Mouse (Mus musculus) midbrain, embryonic 16.5 days (tissue): ENCODE measurements at regions not wholly inside any gene's neighbourhood (a gene's known extent, or its start where the extent isn't known, plus 50 kb on each side); places are given as distances from the start of the nearest gene placed in this dataset.

Source experiments
- ATAC-seq: fragments of 200-750 bp; cut with Nextera tagmentation; 2 replicates; pipeline ENCODE4 v1.8.0; 2017; ENCODE audit warnings: moderate TSS enrichment
- H3K27ac ChIP-seq: fragments of 300-500 bp; sonication (generic); 2 replicates; pipeline ENCODE4 v1.5.1; 2014; ENCODE audit warnings: mild to moderate bottlenecking, low read length, mixed read lengths
- H3K27me3 ChIP-seq: fragments of 300-500 bp; sonication (generic); 2 replicates; pipeline ENCODE4 v1.6.1; 2014; ENCODE audit warnings: low read depth, low read length, mixed read lengths; ENCODE audit not compliant: control insufficient read depth, insufficient read depth
- H3K36me3 ChIP-seq: fragments of 300-500 bp; sonication (generic); 2 replicates; pipeline ENCODE4 v1.6.1; 2014; ENCODE audit warnings: mild to moderate bottlenecking, low read length, moderate library complexity, mixed read lengths; ENCODE audit not compliant: control insufficient read depth, insufficient read depth
- H3K4me1 ChIP-seq: fragments of 300-500 bp; sonication (generic); 2 replicates; pipeline ENCODE4 v1.6.1; 2014; ENCODE audit warnings: mild to moderate bottlenecking, low read length, mixed read lengths; ENCODE audit not compliant: control insufficient read depth, insufficient read depth
- H3K4me2 ChIP-seq: fragments of 300-500 bp; sonication (generic); 2 replicates; pipeline ENCODE4 v1.6.1; 2014; ENCODE audit warnings: mild to moderate bottlenecking, low read length, mixed read lengths
- H3K4me3 ChIP-seq: fragments of 300-500 bp; sonication (generic); 2 replicates; pipeline ENCODE4 v1.5.1; 2014; ENCODE audit warnings: low read depth, mild to moderate bottlenecking, low read length, moderate library complexity, mixed read lengths
- H3K9ac ChIP-seq: fragments of 300-500 bp; sonication (generic); 2 replicates; pipeline ENCODE4 v1.6.1; 2014; ENCODE audit warnings: low read depth, low read length, mixed read lengths
- H3K9me3 ChIP-seq: fragments of 300-500 bp; sonication (generic); replicated peaks from 2 replicates; pipeline ENCODE4 v1.6.1; 2014; ENCODE audit warnings: mild to moderate bottlenecking, low read length, mixed read lengths; ENCODE audit not compliant: control insufficient read depth, poor library complexity, severe bottlenecking
- WGBS: fragments of 180-500 bp; shearing (Covaris S2); extraction: QIAGEN DNeasy Blood & Tissue Kit; methylation state at CpG from one replicate; pipeline ENCODE4 v1.1.7; 2014; 5-methylcytosine and 5-hydroxymethylcytosine counted together

DNA sequence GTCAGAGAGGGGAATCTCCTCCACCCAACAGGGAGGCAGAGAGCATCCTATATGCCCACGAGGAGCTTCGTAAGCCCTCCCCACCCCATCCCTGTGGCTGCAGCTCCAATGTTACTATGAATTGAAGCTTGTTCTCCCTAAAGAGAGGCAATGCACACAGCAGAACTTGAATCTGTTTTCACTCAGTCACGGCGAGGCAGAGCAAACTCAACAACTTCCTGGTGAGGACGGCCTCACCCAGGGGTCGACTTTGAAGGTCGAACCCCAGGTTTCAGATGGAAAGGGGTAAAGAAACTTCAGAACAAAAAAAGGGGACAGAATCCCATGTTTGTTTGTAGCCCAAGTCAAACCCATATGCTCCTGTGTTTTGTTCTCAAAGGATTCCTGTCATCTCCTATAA is 538.5 kb upstream of the Gm19410 start:
- Histone ChIP-seq H3K4me1 (no peaks in the 10 kb centered on the region), H3K9ac (no peak overlapping the region), H3K4me2 (no peak overlapping the region), H3K27me3 (no peaks in the 10 kb centered on the region), H3K4me3 (no peak overlapping the region), H3K36me3 (no peaks in the 10 kb centered on the region), H3K27ac (no peak overlapping the region), H3K9me3 (no peaks in the 10 kb centered on the region)
- 89% methylated on average over 7 of the region's 7 CpGs for WGBS
- ATAC-seq: no peak

- no peak overlapping the region for H3K9ac ChIP-seq
- no peak overlapping the region for H3K4me2 ChIP-seq
- H3K4me3 ChIP-seq: no peak overlapping the region
- no peaks in the 10 kb centered on the region for H3K9me3 ChIP-seq
- no peak for ATAC-seq
- H3K27ac ChIP-seq: no peak overlapping the region
- no peaks in the 10 kb centered on the region for H3K27me3 ChIP-seq
- WGBS: 79% methylated on average over 7 of the region's 7 CpGs
- H3K36me3 ChIP-seq: no peaks in the 10 kb centered on the region
- H3K4me1 ChIP-seq: peaks cover 7% of the 10 kb centered on the region
Observed at GRCm38 (mm10) chr8:35228449-35228848, 537.1 kb upstream of the Gm19410 start.

DNA sequence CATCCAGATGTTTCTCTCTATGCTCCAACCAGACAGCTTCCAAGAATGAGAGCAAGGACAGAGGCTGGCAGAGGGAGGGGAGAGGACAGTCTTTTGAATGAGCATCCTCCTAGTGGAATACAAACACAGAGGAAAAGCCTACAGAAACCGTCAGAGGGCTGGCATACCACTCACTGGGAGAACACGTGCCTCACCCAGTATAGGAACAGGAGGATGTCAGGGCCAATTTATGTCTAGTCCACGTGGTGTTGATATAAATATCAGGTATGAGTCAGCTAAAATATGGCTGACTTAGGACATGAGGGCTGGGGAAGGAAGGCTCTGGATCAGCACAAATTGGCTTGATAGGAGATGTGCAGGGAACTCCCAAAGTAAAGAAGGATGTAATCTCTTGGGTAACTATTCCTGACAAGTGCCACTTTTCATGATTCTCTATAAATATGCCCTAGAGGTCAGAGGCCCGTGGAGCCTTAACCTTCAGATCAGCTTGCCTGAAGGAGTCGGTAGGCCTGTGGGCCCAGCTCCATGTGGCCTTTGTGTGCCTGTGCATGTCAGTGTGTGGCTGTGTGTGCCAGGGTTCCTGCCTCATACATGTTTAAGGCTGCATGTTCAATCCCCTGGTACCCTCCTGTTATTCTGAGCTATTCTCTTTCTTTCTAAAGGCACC is 531.9 kb upstream of the Gm19410 start:
- no peaks in the 10 kb centered on the region for H3K9me3 ChIP-seq
- ATAC-seq: 0 out of 2 replicates have a peak, but pooled peaks have one; percentile 29
- H3K9ac ChIP-seq: no peak overlapping the region
- no peak overlapping the region for H3K4me2 ChIP-seq
- H3K36me3 ChIP-seq: no peaks in the 10 kb centered on the region
- no peaks in the 10 kb centered on the region for H3K27me3 ChIP-seq
- 45% methylated on average over 5 of the region's 5 CpGs for WGBS
- peak overlapping the region; percentile 54; the same call in 1 of the 2 replicates for H3K27ac ChIP-seq
- H3K4me3 ChIP-seq: no peak overlapping the region
- H3K4me1 ChIP-seq: peaks cover 23% of the 10 kb centered on the region

GRCm38 (mm10) chr8:35234436-35234835 is 531.2 kb upstream of the Gm19410 start:
- Histone ChIP-seq H3K4me2 (no peak overlapping the region), H3K9ac (no peak overlapping the region), H3K27me3 (no peaks in the 10 kb centered on the region), H3K4me1 (peaks cover 23% of the 10 kb centered on the region), H3K4me3 (no peak overlapping the region), H3K36me3 (no peaks in the 10 kb centered on the region), H3K27ac (peak overlapping the region; percentile 55), H3K9me3 (no peaks in the 10 kb centered on the region)
- WGBS: 39% methylated on average over 5 of the region's 5 CpGs
- peak; percentile 32; the same call in 1 of the 2 replicates for ATAC-seq

DNA sequence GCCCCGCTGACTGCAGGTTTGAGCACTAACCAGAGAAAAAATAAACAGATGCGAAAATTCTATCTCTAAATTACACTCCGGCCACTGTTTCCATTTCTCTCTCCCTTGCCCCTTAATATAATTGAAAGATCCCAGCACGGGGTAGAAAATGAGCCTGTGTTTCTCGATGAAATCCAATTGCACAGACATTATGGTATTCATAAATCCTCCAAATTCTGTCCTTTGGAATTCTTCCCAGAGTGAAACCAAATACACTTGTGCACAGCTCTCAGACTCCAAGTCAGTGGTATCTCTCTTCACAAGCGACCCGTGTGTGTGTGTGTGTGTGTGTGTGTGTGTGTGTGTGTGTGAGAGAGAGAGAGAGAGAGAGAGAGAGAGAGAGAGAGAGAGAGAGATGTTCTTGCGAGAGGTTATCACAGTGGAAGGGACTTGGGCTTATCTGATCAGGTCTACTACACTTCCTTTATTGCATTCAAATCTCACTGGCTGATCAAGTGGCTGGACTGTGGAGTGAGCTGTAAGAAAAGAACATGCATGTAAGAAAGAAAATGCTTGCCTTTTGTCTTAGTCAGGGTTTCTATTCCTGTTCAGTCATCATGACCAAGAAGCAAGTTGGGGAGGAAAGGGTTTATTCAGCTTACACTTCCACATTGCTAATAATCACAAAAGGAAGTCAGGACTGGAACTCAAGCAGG is 529.6 kb upstream of the Gm19410 start:
- H3K9ac ChIP-seq: no peak overlapping the region
- no peak for ATAC-seq
- no peaks in the 10 kb centered on the region for H3K36me3 ChIP-seq
- H3K4me2 ChIP-seq: no peak overlapping the region
- 61% methylated on average over 8 of the region's 8 CpGs for WGBS
- H3K27ac ChIP-seq: peak overlapping the region; percentile 33
- H3K4me3 ChIP-seq: no peak overlapping the region
- peaks cover 23% of the 10 kb centered on the region for H3K4me1 ChIP-seq
- H3K9me3 ChIP-seq: no peaks in the 10 kb centered on the region
- no peaks in the 10 kb centered on the region for H3K27me3 ChIP-seq

DNA sequence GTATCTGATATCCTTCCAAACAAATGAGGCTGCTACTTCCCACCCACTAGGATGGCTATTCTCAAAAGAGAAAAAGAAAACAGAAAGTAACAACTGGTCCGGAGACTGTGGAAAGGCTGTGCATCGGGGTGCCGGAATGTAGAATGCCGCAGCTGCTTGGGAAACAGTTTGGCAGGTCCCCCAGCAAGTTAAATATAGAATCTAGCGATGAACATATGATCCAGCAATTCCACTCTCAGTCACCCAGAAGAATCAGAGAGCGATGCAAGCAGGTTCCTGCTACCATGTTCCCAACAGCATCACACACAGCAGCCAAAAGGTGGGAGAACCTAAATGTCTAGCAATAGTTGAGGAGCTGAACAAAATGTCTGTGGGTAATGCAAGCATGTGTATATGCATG is 528.3 kb upstream of the Gm19410 start:
- WGBS: 91% methylated on average over 6 of the region's 6 CpGs
- no peaks in the 10 kb centered on the region for H3K9me3 ChIP-seq
- H3K36me3 ChIP-seq: no peaks in the 10 kb centered on the region
- H3K27ac ChIP-seq: no peak overlapping the region
- H3K27me3 ChIP-seq: no peaks in the 10 kb centered on the region
- H3K9ac ChIP-seq: no peak overlapping the region
- H3K4me1 ChIP-seq: peaks cover 23% of the 10 kb centered on the region
- no peak overlapping the region for H3K4me2 ChIP-seq
- no peak for ATAC-seq
- H3K4me3 ChIP-seq: no peak overlapping the region

DNA sequence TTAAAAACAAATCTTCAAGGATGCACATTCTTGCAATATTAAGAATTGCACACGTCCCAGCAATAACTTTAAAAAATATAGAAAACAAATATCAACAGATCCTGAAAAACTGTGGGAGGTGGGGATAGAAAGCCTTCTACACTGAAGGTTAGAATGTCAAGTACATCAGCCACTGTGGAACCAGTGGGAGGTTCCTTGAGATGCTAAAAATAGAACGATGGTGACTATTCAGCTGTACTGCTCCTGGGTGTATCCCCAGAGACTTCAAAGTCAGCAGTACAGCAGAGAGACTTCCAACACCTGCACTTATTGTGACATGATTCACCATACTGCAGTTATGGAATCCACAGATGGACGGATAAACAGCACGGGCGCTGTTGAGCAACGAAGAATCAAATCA is 524.7 kb upstream of the Gm19410 start:
- Histone ChIP-seq H3K9ac (no peak overlapping the region), H3K9me3 (no peaks in the 10 kb centered on the region), H3K4me3 (no peak overlapping the region), H3K27me3 (no peaks in the 10 kb centered on the region), H3K4me1 (peaks cover 4% of the 10 kb centered on the region), H3K4me2 (no peak overlapping the region), H3K27ac (no peak overlapping the region), H3K36me3 (no peaks in the 10 kb centered on the region)
- WGBS: 89% methylated on average over 6 of the region's 6 CpGs
- ATAC-seq: no peak

- Histone ChIP-seq H3K27me3 (no peaks in the 10 kb centered on the region), H3K4me1 (peaks cover 4% of the 10 kb centered on the region), H3K9ac (0 out of 2 replicates have a peak overlapping the region, but pooled peaks have one; percentile 25), H3K4me3 (no peak overlapping the region), H3K9me3 (no peaks in the 10 kb centered on the region), H3K27ac (peak overlapping the region; percentile 17; the same call in 1 of the 2 replicates), H3K4me2 (no peak overlapping the region), H3K36me3 (no peaks in the 10 kb centered on the region)
- no peak for ATAC-seq
- WGBS: 17% methylated on average over 11 of the region's 11 CpGs
Observed at GRCm38 (mm10) chr8:35243555-35243954, 522.0 kb upstream of the Gm19410 start.

- no peaks in the 10 kb centered on the region for H3K4me1 ChIP-seq
- H3K9me3 ChIP-seq: 0 out of 2 replicates have a peak, but pooled peaks cover 3% of the 10 kb centered on the region
- H3K36me3 ChIP-seq: no peaks in the 10 kb centered on the region
- H3K27me3 ChIP-seq: no peaks in the 10 kb centered on the region
- no peak overlapping the region for H3K27ac ChIP-seq
- no peak overlapping the region for H3K4me3 ChIP-seq
- WGBS: 94% methylated on average over 7 of the region's 7 CpGs
- no peak overlapping the region for H3K9ac ChIP-seq
- ATAC-seq: no peak
- H3K4me2 ChIP-seq: no peak overlapping the region
Observed at GRCm38 (mm10) chr8:35249747-35250375, 515.7 kb upstream of the Gm19410 start.
